Mouse (Mus musculus) liver, embryonic 13.5 days (tissue): Measurements from ENCODE around the gene Cdk5. TPM values are rescaled to one million over a fixed set of nuclear protein-coding genes. Genes with fewer than 3 reads are reported as not detected.
"Not testable (repeated sequence)": the region's sequence is repeated elsewhere in the genome, so short reads cannot be mapped to it uniquely, and the experiment has no call there.

ENCODE experiments used
- ATAC-seq: fragments of 200-750 bp; cut with Nextera tagmentation; 2 replicates; pipeline ENCODE4 v1.8.0; 2017; ENCODE audit warnings: low read depth, mild to moderate bottlenecking, moderate number of reproducible peaks, moderate library complexity
- DNase-seq: peaks from one replicate; pipeline ENCODE4 v3.0.0; 2022
- H3K27ac ChIP-seq: fragments of 300-500 bp; sonication (generic); 2 replicates; pipeline ENCODE4 v1.5.1; 2015; ENCODE audit warnings: moderate library complexity, mild to moderate bottlenecking, inconsistent platforms
- H3K27me3 ChIP-seq: fragments of 300-500 bp; sonication (generic); 2 replicates; pipeline ENCODE4 v1.6.1; 2015; ENCODE audit warnings: mild to moderate bottlenecking, inconsistent platforms
- H3K36me3 ChIP-seq: fragments of 300-500 bp; sonication (generic); 2 replicates; pipeline ENCODE4 v1.6.1; 2015; ENCODE audit warnings: mild to moderate bottlenecking, inconsistent platforms
- H3K4me1 ChIP-seq: fragments of 300-500 bp; sonication (generic); replicated peaks from 2 replicates; pipeline ENCODE4 v1.6.1; 2015; ENCODE audit warnings: inconsistent platforms
- H3K4me2 ChIP-seq: fragments of 300-500 bp; sonication (generic); 2 replicates; pipeline ENCODE4 v1.6.1; 2015; ENCODE audit warnings: inconsistent platforms, mild to moderate bottlenecking, moderate library complexity
- H3K4me3 ChIP-seq: fragments of 300-500 bp; sonication (generic); replicated peaks from 2 replicates; pipeline ENCODE4 v1.5.1; 2015; ENCODE audit warnings: mild to moderate bottlenecking, inconsistent platforms
- H3K9ac ChIP-seq: fragments of 300-500 bp; sonication (generic); 2 replicates; pipeline ENCODE4 v1.6.1; 2015; ENCODE audit warnings: mild to moderate bottlenecking, inconsistent platforms
- H3K9me3 ChIP-seq: fragments of 300-500 bp; sonication (generic); replicated peaks from 2 replicates; pipeline ENCODE4 v1.6.1; 2016; ENCODE audit warnings: inconsistent platforms
- WGBS: fragments of 180-500 bp; shearing (Covaris S2); methylation state at CpG from one replicate; pipeline ENCODE4 v1.1.7; 2015; ENCODE audit not compliant: insufficient replicate concordance; 5-methylcytosine and 5-hydroxymethylcytosine counted together
- polyA plus RNA-seq: library from polyadenylated mRNA; unstranded; fragments of >200 nt; fragmentation: Nextera tagmentation; extraction: Ambion mirVana; gene quantifications from 2 replicates; pipeline ENCODE4 v1.2.1, GENCODE M21; 2015

Gene Cdk5
- polyA plus RNA-seq, 1 experiment from 2014 or later: 10.9 TPM

DNA sequence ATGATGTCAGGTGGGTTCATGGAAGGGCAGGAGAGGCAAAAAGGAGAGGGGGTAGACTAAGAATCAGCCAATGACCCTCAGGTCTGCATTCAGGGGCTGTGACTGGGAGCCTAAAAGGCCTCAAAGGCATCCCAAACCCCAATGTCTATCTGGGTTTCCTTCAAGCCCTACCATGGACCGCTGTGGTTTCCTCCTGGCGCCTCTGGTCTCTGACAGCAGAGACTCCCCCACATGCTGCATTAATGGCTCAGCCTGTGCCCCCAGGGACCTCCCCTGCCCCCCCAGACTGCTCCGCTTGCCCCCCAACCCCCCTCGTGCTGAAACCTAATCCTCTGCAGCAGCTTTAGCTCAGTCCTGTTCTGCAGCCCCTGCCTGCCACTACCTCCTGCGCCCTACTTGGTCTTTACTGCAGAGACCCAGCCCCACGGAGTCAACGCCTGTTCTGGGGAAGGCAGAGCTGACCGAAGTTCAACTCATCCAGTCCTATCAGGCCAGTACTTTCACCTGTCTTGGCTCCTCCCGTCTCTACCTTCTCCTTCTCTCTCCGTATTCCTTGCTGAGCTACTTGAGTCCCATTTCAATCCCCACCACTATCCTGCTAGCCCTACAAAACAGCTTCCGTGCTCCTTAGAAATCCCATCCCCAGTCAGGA, 10.2 kb downstream of the Cdk5 start, which contains the start of gene Asic3:
Gene Asic3, plus strand, starts transcription at position 351 of the 652 bp plus-strand sequence.
- H3K4me3 ChIP-seq: no peak within 1 kb of the TSS
- H3K4me1 ChIP-seq: peaks cover 3% of the 10 kb centered on the region; the same call in 1 of the 2 replicates
- H3K27me3 ChIP-seq: peaks cover 45% of the 10 kb centered on the region
- H3K9me3 ChIP-seq: no peaks in the 10 kb centered on the region
- no peak within 1 kb of the TSS for H3K9ac ChIP-seq
- no peak for DNase-seq
- H3K4me2 ChIP-seq: no peak within 1 kb of the TSS
- ATAC-seq: no peak
- no peak within 1 kb of the TSS for H3K27ac ChIP-seq
- 0 out of 2 replicates have a peak, but pooled peaks cover under 1% of the 10 kb centered on the region for H3K36me3 ChIP-seq
- WGBS: 32% methylated on average over 11 of the region's 11 CpGs

DNA sequence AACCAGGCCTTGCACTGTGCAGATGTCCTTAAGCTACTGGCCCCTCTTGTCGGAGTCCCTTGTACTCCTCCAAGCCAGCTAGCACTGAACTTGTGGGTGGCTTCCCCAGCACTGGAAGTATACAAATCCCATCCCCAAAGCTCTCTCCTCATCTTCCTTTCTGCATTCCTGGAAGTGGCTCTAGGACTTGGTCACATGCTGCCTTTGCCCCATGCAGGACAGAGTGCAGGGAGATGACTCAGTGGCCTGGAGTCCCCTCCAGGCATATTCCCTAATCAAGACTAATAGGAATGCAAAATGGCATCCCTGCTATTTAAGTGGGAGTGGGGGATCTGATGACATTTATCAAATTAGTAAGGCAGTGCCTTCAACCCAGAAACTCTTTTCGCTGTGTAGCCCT, 11.3 kb downstream of the Cdk5 start:
- Histone ChIP-seq H3K9ac (no peak overlapping the region), H3K4me1 (peaks cover 3% of the 10 kb centered on the region; the same call in 1 of the 2 replicates), H3K4me2 (no peak overlapping the region), H3K36me3 (peaks cover 10% of the 10 kb centered on the region), H3K27me3 (peaks cover 45% of the 10 kb centered on the region), H3K4me3 (no peak overlapping the region), H3K9me3 (no peaks in the 10 kb centered on the region), H3K27ac (no peak overlapping the region)
- DNase-seq: no peak
- 69% methylated on average over 2 of the region's 2 CpGs for WGBS
- no peak for ATAC-seq

DNA sequence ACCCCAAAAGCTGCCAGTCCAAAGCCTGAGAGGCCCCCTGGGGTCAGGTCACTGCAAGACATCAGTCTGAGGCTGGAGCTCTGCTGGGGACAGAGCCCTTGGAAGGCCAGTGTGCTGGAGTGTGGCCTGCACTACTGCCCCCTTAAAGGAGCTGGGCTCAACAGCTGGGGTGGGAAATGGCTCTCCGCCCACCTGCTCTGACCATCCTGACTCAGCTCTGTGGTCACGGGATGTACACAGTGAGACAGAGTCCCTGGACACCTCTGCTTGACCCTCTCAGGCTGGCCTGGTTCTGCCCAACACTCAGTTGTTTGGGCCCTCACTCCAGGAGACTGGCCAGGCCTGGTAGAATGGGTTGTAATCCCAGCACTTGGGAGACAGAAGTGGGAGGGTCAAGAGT, 13.9 kb downstream of the Cdk5 start:
- DNase-seq (no peak), ATAC-seq (no peak)
- Histone ChIP-seq H3K9ac (no peak overlapping the region), H3K27ac (no peak overlapping the region), H3K27me3 (peaks cover 35% of the 10 kb centered on the region), H3K9me3 (no peaks in the 10 kb centered on the region), H3K4me1 (peaks cover 15% of the 10 kb centered on the region), H3K36me3 (peaks cover 30% of the 10 kb centered on the region), H3K4me2 (no peak overlapping the region), H3K4me3 (no peak overlapping the region)
- 75% methylated on average over 2 of the region's 2 CpGs for WGBS

DNA sequence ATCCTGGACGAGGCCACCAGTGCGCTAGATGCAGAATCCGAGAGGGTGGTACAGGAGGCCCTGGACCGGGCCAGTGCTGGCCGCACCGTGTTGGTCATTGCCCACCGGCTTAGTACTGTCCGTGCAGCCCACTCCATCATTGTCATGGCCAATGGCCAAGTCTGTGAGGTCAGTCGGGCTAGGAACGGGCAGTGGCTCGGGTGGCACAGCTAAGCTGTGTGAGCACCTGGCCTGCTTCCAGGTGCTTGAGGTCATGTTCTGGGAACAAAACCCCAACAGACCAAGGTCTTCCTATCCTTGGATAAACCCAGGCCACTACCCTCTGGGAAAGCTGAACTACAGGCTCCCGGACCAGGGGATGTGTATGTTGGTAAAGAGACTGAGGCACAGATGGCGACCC, 14.7 kb downstream of the Cdk5 start:
- no peaks in the 10 kb centered on the region for H3K9me3 ChIP-seq
- H3K36me3 ChIP-seq: peaks cover 36% of the 10 kb centered on the region
- no peak overlapping the region for H3K4me2 ChIP-seq
- peaks cover 27% of the 10 kb centered on the region for H3K27me3 ChIP-seq
- WGBS: 76% methylated on average over 13 of the region's 13 CpGs
- DNase-seq (no peak), ATAC-seq (no peak)
- no peak overlapping the region for H3K4me3 ChIP-seq
- no peak overlapping the region for H3K9ac ChIP-seq
- H3K4me1 ChIP-seq: peaks cover 22% of the 10 kb centered on the region
- H3K27ac ChIP-seq: no peak overlapping the region

DNA sequence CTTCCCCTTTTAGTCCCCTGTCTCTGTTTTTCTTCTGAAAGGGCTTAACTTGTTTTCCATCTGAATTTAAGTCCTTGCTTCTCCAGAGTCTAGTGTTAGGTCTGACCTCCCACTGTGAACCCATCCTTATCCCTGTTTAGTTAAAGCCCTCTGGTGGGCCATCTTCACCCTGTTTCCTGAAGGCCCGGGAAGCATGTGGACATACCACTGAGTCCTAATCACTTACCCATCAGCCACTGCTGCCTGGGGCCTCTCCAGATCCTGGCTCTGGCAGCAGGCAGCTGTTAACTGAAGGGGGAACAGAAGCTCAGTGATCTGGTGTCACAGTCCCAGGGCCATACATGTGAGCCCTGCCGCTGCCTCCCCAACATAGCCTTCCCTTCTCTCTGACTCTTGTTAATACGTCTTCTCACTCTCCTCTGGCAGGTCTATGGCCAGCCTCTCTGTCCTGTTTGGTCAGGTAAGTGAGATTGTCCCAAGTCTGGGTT, 17.9 kb downstream of the Cdk5 start:
- peaks cover 67% of the 10 kb centered on the region for H3K36me3 ChIP-seq
- H3K27me3 ChIP-seq: no peaks in the 10 kb centered on the region
- no peak for ATAC-seq
- no peak overlapping the region for H3K4me3 ChIP-seq
- peak overlapping the region; percentile 2; the same call in 1 of the 2 replicates for H3K27ac ChIP-seq
- H3K9ac ChIP-seq: no peak overlapping the region
- H3K9me3 ChIP-seq: no peaks in the 10 kb centered on the region
- no peak for DNase-seq
- no peak overlapping the region for H3K4me2 ChIP-seq
- 58% methylated on average over 3 of the region's 3 CpGs for WGBS
- peaks cover 22% of the 10 kb centered on the region for H3K4me1 ChIP-seq

DNA sequence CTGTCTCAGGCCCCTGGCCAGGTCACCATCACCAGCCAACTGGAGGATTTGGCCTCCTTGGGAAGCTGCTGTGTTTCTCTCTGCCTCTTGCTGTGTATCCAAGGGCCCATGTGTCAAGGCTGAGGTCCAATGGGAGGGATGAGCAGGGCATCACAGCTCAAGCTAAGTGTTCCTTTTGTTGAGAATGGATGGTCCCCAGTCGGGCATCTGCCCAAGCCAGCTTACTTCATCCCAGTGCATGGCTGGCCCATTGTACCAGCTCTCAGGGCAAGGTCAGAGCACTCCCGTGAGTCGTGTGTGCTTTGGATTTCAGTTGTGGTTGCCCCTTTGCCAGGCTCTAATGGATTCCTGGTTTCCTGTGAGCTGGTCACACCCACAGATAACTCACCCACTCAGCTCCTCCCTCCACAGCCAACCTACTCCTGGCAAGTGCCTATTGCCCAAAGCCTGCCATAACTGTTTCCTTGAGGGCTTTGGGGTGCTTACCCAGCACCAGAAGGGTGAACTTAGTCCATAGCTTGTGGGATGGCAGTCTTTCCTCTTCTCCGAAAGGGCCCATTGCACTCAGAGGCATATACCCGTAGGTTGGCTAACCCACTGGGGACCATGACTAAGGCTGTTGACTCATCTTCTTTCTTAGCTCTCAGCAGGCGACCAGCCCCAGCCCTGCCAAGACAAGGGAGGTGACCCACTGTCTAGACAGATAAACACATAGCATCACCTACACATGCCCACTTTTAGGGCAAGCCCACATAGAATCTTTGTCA, 18.6 kb downstream of the Cdk5 start:
- H3K4me2 ChIP-seq: no peak overlapping the region
- peak overlapping the region; percentile 2 for H3K27ac ChIP-seq
- no peak overlapping the region for H3K4me3 ChIP-seq
- H3K9ac ChIP-seq: no peak overlapping the region
- H3K36me3 ChIP-seq: peaks cover 73% of the 10 kb centered on the region
- no peak for ATAC-seq
- no peak for DNase-seq
- H3K27me3 ChIP-seq: no peaks in the 10 kb centered on the region
- H3K9me3 ChIP-seq: no peaks in the 10 kb centered on the region
- WGBS: 58% methylated on average over 6 of the region's 6 CpGs
- H3K4me1 ChIP-seq: peaks cover 22% of the 10 kb centered on the region

DNA sequence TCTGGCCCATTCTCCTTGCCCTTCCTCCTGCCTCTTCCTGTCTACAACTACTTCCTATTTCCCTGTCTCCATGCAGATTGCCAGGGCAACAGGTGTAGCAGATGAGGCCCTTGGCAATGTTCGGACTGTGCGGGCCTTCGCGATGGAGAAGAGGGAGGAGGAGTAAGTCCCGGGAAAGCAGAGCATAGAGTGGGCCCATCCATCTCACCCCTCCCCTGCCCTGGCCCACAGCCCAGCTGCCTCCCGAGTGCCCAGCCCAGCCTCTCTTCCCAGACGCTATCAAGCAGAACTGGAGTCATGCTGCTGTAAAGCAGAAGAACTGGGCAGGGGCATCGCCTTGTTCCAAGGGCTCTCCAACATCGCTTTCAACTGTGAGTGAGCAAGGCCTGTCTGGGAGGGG, 21.4 kb downstream of the Cdk5 start:
- peaks cover 25% of the 10 kb centered on the region for H3K4me1 ChIP-seq
- peaks cover 63% of the 10 kb centered on the region for H3K36me3 ChIP-seq
- no peak overlapping the region for H3K27ac ChIP-seq
- ATAC-seq (no peak), DNase-seq (no peak)
- no peaks in the 10 kb centered on the region for H3K27me3 ChIP-seq
- H3K4me3 ChIP-seq: no peak overlapping the region
- no peak overlapping the region for H3K9ac ChIP-seq
- WGBS: 78% methylated on average over 9 of the region's 9 CpGs
- no peaks in the 10 kb centered on the region for H3K9me3 ChIP-seq
- H3K4me2 ChIP-seq: no peak overlapping the region

DNA sequence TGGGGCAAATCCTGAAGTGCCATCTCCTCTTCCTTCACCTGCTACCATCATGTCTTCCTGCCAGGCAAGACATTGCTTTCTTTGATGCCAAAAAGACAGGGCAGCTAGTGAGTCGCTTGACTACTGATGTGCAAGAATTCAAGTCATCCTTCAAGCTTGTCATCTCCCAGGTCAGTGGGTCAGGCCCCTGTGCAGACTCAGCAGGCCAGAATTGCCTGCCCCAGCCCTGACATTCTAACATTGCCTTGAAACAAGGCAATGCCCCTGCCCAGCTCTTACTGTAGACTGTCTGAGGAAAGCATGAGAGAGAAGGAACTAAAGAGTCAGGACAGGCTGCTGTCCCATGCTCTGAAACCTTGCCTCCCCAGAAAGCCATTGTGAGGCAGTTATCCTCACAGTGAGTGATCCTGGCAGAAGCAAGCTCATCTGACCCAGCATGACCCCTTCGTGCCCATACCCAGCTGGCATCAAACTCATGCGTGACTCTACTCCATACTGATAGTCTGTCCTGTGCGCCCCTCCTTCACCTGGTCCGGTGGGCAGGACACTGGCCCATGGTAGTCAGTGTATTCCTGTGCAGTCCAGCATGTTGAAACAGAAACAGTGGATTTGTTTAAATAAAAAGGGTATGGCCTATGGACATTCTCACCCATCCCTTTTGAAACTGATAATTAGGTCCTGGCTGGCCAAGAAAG, 22.3 kb downstream of the Cdk5 start:
- no peaks in the 10 kb centered on the region for H3K9me3 ChIP-seq
- no peak overlapping the region for H3K4me2 ChIP-seq
- H3K27me3 ChIP-seq: no peaks in the 10 kb centered on the region
- no peak overlapping the region for H3K9ac ChIP-seq
- peaks cover 58% of the 10 kb centered on the region for H3K36me3 ChIP-seq
- DNase-seq (no peak), ATAC-seq (no peak)
- peaks cover 25% of the 10 kb centered on the region for H3K4me1 ChIP-seq
- H3K4me3 ChIP-seq: no peak overlapping the region
- H3K27ac ChIP-seq: no peak overlapping the region
- WGBS: 75% methylated on average over 5 of the region's 5 CpGs

DNA sequence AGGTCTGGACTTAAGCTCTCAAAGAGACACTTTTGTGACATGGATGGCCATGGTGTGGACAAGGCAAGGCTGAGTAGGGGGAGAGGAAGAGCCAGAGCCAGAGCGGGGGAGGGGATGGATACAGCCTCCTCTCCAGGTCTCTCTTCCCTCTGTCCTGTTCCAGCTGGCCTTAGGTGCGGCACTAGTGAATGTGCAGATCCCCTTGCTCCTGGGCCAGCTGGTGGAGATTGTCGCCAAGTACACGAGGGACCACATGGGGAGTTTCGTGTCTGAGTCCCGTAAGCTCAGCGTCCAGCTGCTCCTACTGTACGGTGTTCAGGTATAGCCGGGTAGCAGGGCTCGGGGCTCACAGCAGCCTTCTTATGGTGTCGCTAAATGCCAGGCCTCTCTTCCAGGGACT, 23.0 kb downstream of the Cdk5 start:
- no peak overlapping the region for H3K27ac ChIP-seq
- no peak overlapping the region for H3K4me3 ChIP-seq
- H3K9me3 ChIP-seq: no peaks in the 10 kb centered on the region
- no peak overlapping the region for H3K9ac ChIP-seq
- no peak overlapping the region for H3K4me2 ChIP-seq
- H3K4me1 ChIP-seq: peaks cover 20% of the 10 kb centered on the region
- no peaks in the 10 kb centered on the region for H3K27me3 ChIP-seq
- ATAC-seq: no peak
- H3K36me3 ChIP-seq: peaks cover 55% of the 10 kb centered on the region
- 84% methylated on average over 11 of the region's 11 CpGs for WGBS
- no peak for DNase-seq

DNA sequence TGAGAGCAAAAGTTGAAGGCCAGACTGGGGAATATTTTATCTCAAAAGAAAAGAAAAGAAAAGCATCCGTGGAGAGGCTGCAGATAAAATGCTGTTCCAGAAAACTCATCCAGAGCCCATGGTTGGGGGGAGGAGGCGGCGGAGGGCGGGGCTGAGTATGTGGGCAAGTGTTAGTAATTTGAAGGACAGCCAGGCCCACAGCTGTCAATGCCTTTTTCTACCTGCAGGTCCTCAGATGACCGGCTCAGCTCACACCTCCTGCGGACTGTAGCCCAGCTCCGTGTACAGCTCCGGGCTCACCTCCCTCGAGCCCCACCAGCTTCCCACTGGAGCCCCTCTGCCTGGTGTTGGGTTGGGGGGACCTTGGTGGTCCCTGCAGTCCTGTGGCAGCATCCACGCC, 23.6 kb downstream of the Cdk5 start:
- ATAC-seq: no peak
- WGBS: 77% methylated on average over 10 of the region's 10 CpGs

DNA sequence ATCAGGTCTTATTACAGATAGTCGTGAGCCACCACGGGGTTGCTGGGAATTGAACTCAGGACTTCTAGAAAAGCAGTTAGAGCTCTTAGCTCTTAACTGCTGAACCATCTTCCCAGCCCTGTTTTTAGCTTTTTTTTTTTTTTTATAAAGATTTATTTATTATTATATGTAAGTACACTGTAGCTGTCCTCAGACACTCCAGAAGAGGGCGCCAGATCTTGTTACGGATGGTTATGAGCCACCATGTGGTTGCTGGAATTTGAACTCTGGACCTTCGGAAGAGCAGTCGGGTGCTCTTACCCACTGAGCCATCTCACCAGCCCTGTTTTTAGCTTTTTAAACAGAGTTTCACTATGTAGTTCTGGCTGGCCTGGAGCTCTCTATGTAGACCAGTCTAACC, 27.1 kb downstream of the Cdk5 start:
- peaks cover 19% of the 10 kb centered on the region for H3K36me3 ChIP-seq
- not testable (repeated sequence) for H3K9ac ChIP-seq, H3K27me3 ChIP-seq, H3K4me2 ChIP-seq, H3K9me3 ChIP-seq, H3K27ac ChIP-seq, DNase-seq, H3K4me3 ChIP-seq, ATAC-seq
- peaks cover 27% of the 10 kb centered on the region for H3K4me1 ChIP-seq
- 74% methylated on average over 6 of the region's 6 CpGs for WGBS

More for the DNA sequence above, 23.6 kb downstream of the Cdk5 start:
- Histone ChIP-seq H3K4me1 (peaks cover 20% of the 10 kb centered on the region), H3K9ac (no peak overlapping the region), H3K4me2 (no peak overlapping the region), H3K27me3 (no peaks in the 10 kb centered on the region), H3K9me3 (no peaks in the 10 kb centered on the region), H3K4me3 (no peak overlapping the region), H3K27ac (no peak overlapping the region), H3K36me3 (peaks cover 50% of the 10 kb centered on the region)
- no peak for DNase-seq
